Mouse (Mus musculus): ENCODE measurements around the gene Trnau1ap. TPM values are rescaled to one million over a fixed set of nuclear protein-coding genes. Genes with fewer than 3 reads are reported as not detected.
"Not testable (repeated sequence)": the region's sequence is repeated elsewhere in the genome, so short reads cannot be mapped to it uniquely, and the experiment has no call there.

Gene Trnau1ap
- polyA plus RNA-seq, 1 experiment from 2014 or later = 87.8 TPM

DNA sequence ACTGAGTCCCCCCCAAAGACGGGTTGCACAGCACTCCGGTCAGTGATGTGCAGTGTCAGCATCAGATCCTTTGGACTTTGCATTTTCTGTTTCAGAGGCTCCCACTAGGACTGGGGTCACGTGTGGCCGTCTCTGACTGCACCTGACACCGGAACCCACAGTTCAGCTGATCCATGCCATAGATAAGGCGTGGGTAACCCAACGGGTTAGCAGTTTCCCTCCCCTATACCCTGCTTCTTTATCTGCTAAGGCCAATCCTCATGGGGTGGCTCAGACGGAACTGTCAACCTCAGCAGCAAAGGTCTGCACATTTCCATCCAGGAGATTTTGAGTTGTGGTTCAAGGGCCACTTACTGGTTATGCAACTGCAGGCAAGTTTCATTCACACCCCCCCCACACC is 24.1 kb downstream of the Trnau1ap start:
- Histone ChIP-seq H3K4me1 (peaks cover 25% of the 10 kb centered on the region), H3K4me3 (no peak overlapping the region), H3K27me3 (ENCODE audit: low read depth, poor library complexity, severe bottlenecking) (no peaks in the 10 kb centered on the region), H3K9me3 (replicated peaks) (no peaks in the 10 kb centered on the region), H3K36me3 (peaks cover 11% of the 10 kb centered on the region), H3K27ac (replicated peaks) (no peak overlapping the region)
- 88% methylated on average over 8 of the region's 8 CpGs for WGBS
- DNase-seq (ENCODE audit: low spot score) = no peak

DNA sequence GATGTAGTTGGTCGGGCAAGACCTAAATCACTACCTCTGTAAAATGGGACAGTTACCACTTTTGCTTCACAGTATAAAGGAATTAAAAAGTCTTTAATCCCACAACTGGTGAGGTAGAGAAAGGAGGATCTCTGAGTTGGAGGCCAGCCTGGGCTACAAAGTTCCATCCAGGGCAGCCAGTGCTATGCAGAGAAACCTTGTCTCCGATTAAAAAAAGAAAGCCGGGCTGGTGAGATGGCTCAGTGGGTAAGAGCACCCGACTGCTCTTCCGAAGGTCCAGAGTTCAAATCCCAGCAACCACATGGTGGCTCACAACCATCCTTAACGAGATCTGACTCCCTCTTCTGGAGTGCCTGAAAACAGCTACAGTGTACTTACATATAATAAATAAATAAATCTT is 25.9 kb downstream of the Trnau1ap start:
- H3K4me3 ChIP-seq = peak overlapping the region; percentile 59
- 47% methylated on average over 6 of the region's 6 CpGs for WGBS
- not testable (repeated sequence) for DNase-seq (ENCODE audit: low spot score); H3K36me3 ChIP-seq; H3K9me3 ChIP-seq (replicated peaks); H3K27me3 ChIP-seq (ENCODE audit: low read depth, poor library complexity, severe bottlenecking); H3K27ac ChIP-seq (replicated peaks)
- H3K4me1 ChIP-seq = peaks cover 14% of the 10 kb centered on the region

DNA sequence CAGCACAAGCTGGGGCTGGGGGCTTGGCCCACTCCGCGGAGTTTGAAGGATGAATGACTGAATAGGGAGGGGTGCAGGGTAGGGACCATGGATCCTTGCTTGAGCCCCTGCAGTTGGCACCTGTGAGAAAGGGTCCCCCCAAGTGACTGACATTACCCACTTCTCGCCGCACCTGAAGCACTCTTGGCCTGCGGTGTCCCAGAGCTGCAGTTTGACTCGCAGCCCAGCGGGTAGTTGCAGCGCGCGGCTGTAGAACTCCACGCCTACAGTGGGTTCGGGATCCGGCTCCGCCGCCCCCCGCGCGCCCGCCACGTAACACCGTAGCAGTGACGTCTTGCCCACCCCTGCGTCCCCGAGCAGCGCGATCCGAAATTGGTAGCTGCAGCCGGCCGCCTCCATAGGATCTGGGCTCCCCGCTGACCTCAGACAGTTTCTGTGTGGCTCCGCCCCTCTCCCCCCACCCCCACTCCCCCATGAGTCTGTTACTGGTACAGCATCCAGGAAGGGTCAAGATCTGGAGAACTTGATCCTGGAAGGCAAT is 26.3 kb downstream of the Trnau1ap start, which contains the start of gene Rab42:
TSS of gene Rab42 (minus strand) at position 447 of the 541 bp plus-strand sequence.
- H3K9me3 ChIP-seq (replicated peaks) = no peaks in the 10 kb centered on the region
- H3K4me1 ChIP-seq = peaks cover 14% of the 10 kb centered on the region
- DNase-seq (ENCODE audit: low spot score) = peak; percentile 64
- peak within 1 kb of the TSS; percentile 70 for H3K27ac ChIP-seq (replicated peaks)
- 2% methylated on average over 31 of the region's 31 CpGs for WGBS
- H3K27me3 ChIP-seq (ENCODE audit: low read depth, poor library complexity, severe bottlenecking) = no peaks in the 10 kb centered on the region
- no peaks in the 10 kb centered on the region for H3K36me3 ChIP-seq
- H3K4me3 ChIP-seq = peak within 1 kb of the TSS; percentile 59

DNA sequence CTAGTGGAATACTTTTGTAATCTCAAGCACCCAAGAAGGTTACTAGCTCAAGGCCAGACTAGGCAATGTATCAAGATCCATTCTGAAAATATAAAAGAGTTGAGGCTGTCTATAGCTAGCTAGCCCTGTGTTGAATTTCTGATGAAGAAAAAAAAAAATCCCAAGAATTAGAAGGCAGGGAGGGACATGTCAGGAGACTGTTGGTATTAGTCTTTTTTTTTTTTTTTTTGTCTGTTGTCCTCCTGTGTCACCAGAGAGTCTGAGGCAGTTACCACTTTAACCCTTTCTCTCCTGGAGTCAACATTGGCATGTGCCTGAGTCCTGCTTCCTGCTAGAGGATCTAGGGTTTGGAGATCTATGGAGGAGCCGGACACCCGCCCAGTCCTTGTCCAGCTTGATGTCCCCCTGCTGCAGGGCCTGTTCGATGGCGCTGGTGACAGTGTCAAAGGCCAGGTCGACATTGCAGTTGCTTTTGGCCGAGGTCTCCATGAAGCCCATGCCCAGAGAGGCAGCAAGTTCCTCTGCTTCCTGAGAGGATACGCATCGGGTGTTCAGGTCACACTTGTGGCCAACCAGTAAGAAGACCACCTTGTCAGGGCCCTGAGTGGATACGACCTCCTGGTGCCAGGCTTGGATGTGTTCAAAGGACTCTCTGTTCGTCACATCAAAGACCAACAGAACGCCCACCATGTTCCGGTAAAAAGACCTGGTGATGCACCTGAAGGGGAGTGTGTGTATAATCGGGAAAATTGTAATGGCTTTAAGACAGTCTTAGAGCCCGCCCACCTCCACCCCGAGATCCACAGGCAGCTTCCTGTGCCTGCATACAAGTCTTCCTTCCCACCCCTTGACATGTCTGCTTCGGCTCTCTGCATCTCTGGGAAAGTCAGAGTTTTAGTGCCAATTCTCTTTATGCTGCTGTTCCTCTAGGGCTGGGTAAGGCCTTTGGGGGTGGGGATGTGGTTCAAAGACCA is 27.1 kb downstream of the Trnau1ap start:
- H3K36me3 ChIP-seq = no peaks in the 10 kb centered on the region
- H3K27me3 ChIP-seq (ENCODE audit: low read depth, poor library complexity, severe bottlenecking) = no peaks in the 10 kb centered on the region
- H3K4me3 ChIP-seq = peak overlapping the region; percentile 59
- H3K4me1 ChIP-seq = peaks cover 14% of the 10 kb centered on the region
- 76% methylated on average over 16 of the region's 16 CpGs for WGBS
- H3K27ac ChIP-seq (replicated peaks) = peak overlapping the region; percentile 70; the same call in 1 of the 2 replicates
- H3K9me3 ChIP-seq (replicated peaks) = no peaks in the 10 kb centered on the region
- DNase-seq (ENCODE audit: low spot score) = no peak

DNA sequence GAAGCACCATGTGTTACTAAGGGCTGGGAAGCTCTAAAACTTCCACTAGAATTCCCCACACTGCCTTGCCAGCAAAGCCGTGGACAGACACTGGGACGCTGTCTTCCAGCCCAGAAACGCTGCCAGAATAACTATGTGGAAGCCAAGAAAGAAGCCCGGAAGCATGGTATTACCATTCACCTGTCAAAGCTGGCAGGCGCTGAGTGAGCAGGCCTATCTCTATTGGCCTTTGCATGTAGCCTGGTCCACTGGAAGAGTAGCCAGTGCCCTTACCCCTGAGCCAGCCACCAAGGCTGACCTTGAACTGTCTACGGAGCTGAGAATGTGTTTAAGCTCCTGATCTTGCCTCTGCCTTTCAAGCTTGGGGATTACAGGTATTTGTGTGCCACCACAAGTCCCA is 27.9 kb downstream of the Trnau1ap start:
- Histone ChIP-seq H3K4me1 (peaks cover 14% of the 10 kb centered on the region), H3K9me3 (replicated peaks) (no peaks in the 10 kb centered on the region), H3K36me3 (no peaks in the 10 kb centered on the region), H3K27ac (replicated peaks) (no peak overlapping the region), H3K4me3 (no peak overlapping the region), H3K27me3 (ENCODE audit: low read depth, poor library complexity, severe bottlenecking) (no peaks in the 10 kb centered on the region)
- 90% methylated on average over 6 of the region's 6 CpGs for WGBS
- no peak for DNase-seq (ENCODE audit: low spot score)

DNA sequence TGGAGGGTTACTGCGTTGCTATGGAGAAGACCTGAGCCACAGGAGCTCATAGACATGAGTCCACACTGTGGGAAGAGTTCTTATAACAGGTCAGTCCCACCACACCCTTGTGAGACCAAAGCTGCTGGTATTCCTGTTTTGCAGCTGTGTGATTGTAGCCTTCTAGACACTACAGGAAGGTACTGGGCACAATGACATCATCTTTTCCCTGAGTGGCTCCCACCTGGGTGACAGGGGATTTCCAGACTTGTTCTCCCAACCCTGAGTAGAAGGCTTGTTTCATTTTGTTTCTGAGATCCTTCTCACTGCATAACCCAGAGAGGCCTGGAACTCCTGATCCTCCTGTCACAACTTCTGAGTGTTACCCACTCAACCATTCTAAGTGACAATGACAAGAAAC is 29.5 kb downstream of the Trnau1ap start:
- Histone ChIP-seq H3K4me3 (no peak overlapping the region), H3K27ac (replicated peaks) (no peak overlapping the region), H3K4me1 (peaks cover 14% of the 10 kb centered on the region), H3K36me3 (peaks cover under 1% of the 10 kb centered on the region; the same call in 1 of the 2 replicates), H3K9me3 (replicated peaks) (no peaks in the 10 kb centered on the region), H3K27me3 (ENCODE audit: low read depth, poor library complexity, severe bottlenecking) (no peaks in the 10 kb centered on the region)
- no peak for DNase-seq (ENCODE audit: low spot score)
- WGBS = 92% methylated on average over 1 of the region's 1 CpGs

DNA sequence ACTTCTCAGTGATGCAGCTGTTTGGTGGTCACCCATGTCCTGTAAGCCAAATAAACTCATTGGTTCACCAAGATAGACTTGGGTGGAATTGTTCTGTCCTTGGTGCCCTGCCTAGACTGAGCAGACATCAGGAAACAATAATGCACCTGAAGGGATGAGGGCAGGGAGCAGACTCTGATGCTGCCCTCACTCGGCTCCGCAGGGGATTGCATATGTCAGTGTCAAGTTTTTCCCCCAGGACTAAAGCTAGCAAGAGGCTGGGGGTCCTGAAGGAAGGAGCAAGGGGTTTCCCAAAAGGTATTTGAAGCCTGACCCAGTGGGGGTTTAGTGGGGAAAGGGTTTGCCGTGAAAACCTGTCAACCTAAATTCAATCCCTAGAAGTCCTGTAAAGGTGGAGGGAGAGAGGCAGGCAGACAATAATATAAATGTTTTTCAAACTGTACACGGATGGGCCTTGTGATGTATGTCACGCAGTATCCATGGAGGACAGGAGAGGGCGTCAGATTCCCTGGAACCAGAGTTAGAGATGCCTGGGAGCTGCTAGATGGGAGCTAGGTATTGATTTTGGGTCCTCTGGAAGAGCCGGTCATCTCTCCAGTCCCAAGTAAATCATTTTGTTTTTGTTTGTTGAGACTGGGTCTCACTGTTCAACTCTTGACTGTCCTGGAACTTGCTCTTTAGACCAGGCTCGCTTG is 33.5 kb downstream of the Trnau1ap start:
- 46% methylated on average over 8 of the region's 8 CpGs for WGBS
- Histone ChIP-seq H3K36me3 (peaks cover 40% of the 10 kb centered on the region), H3K27ac (replicated peaks) (no peak overlapping the region), H3K4me1 (no peaks in the 10 kb centered on the region), H3K9me3 (replicated peaks) (peaks cover 6% of the 10 kb centered on the region; the same call in 1 of the 2 replicates), H3K4me3 (no peak overlapping the region), H3K27me3 (ENCODE audit: low read depth, poor library complexity, severe bottlenecking) (no peaks in the 10 kb centered on the region)
- DNase-seq (ENCODE audit: low spot score) = no peak

DNA sequence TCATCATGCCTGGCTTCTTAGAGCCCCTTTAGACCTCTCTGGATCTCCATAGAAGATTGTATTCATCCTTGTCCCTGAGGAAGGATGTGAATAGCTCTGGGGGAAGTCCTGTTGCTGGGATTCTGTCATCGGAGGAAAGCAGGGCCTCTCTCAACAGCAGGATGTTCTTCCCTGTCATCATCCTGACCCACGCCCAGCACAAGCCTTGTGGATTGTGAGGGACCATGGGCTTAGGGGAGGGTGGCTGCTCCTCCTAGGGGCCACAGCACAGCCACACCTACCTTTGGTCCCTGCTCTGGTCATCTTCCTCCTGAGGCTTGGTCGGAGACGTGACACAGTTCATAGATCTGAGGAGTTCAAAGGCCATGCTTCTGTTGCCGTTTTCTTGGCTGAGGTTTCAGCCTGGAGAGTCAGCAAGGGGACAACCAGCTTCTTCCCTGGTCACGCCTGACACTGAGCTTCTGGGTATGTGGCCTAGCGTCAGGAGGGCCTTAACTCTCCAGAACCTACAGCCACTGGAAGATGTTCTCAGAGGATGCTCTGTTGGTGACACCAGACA is 35.6 kb downstream of the Trnau1ap start:
- Histone ChIP-seq H3K27me3 (ENCODE audit: low read depth, poor library complexity, severe bottlenecking) (no peaks in the 10 kb centered on the region), H3K36me3 (peaks cover 57% of the 10 kb centered on the region), H3K9me3 (replicated peaks) (peaks cover 7% of the 10 kb centered on the region; the same call in 1 of the 2 replicates), H3K4me1 (no peaks in the 10 kb centered on the region), H3K27ac (replicated peaks) (no peak overlapping the region), H3K4me3 (no peak overlapping the region)
- WGBS = 85% methylated on average over 7 of the region's 7 CpGs
- no peak for DNase-seq (ENCODE audit: low spot score)

DNA sequence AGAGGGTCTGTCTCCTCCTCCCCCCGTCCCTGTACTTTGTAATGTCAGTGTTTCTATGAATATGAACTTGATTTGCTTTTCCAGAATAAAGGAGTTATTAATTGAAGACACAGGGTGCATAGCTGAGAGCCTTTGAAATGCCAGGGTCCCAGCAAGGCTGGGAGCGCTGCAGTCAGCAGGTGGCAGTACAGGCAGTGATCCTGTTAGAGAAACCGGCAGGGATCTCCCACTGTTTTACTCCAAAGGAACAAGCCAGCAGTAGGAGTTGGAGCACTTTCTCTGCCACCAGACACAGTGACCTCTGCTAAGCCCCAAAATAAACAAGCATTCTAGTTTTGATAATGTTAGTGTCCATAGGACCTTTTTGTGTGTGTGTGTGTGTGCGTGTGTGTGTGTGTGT is 36.4 kb downstream of the Trnau1ap start:
- peaks cover 57% of the 10 kb centered on the region for H3K36me3 ChIP-seq
- no peak for DNase-seq (ENCODE audit: low spot score)
- 45% methylated on average over 4 of the region's 4 CpGs for WGBS

DNA sequence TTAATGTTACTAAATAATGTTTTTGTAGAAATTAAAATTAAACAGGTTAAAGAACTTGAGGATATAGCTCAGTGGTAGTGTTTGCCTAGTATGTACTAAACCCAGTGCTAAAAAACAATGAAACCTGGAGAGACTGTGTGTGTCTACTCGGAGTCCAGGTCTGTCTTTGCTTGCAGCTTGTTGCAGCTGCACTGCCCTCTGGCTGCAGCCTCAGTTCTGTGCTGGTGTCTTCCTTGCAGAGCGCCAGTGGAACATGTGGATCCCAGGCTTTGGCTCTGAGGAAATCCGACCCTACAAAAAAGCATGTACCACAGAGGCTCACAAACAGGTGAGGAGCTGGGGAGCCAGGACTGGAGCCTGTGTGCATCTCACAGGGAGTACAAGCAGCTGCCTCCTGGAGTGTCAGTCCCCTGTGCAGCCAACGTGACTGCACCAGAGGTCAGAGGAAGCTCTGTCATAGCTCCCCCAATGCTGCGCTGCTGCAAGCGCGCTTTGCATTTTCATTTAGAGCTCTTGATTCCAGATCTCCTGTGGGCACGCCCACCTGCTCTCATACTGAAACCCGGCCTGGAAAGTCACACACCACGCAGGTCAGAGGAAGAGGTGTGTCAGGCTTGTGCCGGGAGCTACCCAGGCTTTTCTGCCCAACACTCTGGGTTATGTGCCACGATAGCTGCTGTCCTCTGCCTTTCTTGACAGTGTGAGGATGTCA is 37.6 kb downstream of the Trnau1ap start:
- no peaks in the 10 kb centered on the region for H3K27me3 ChIP-seq (ENCODE audit: low read depth, poor library complexity, severe bottlenecking)
- peaks cover 7% of the 10 kb centered on the region; the same call in 1 of the 2 replicates for H3K9me3 ChIP-seq (replicated peaks)
- 87% methylated on average over 12 of the region's 12 CpGs for WGBS
- H3K36me3 ChIP-seq = peaks cover 68% of the 10 kb centered on the region
- H3K27ac ChIP-seq (replicated peaks) = no peak overlapping the region
- DNase-seq (ENCODE audit: low spot score) = no peak
- no peak overlapping the region for H3K4me3 ChIP-seq
- H3K4me1 ChIP-seq = no peaks in the 10 kb centered on the region

More for the DNA sequence above, 36.4 kb downstream of the Trnau1ap start:
- Histone ChIP-seq H3K27me3 (ENCODE audit: low read depth, poor library complexity, severe bottlenecking) (no peaks in the 10 kb centered on the region), H3K9me3 (replicated peaks) (peaks cover 7% of the 10 kb centered on the region; the same call in 1 of the 2 replicates), H3K27ac (replicated peaks) (no peak overlapping the region), H3K4me1 (no peaks in the 10 kb centered on the region), H3K4me3 (no peak overlapping the region)

DNA sequence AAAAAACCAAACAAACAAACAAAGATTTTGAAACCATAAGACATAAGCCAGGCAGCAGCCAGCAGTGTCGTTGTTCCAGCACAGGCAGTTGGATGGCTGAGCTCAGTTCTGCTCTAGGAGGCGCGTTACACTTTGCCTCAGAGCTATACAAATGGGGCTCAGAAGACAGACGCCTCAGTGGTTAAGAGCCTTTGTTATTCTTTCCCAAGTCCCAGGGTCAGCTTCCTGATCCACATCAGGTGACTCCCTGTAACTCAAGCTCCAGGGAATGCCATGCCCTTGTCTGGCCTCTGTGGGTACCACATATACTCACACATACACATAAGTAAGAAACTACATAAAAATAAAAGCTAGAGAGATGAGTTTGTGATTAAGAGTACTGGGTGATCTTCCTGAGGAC is 38.3 kb downstream of the Trnau1ap start:
- Histone ChIP-seq H3K36me3 (peaks cover 76% of the 10 kb centered on the region), H3K9me3 (replicated peaks) (peaks cover 7% of the 10 kb centered on the region; the same call in 1 of the 2 replicates), H3K27me3 (ENCODE audit: low read depth, poor library complexity, severe bottlenecking) (no peaks in the 10 kb centered on the region), H3K27ac (replicated peaks) (no peak overlapping the region), H3K4me3 (no peak overlapping the region), H3K4me1 (no peaks in the 10 kb centered on the region)
- WGBS = 94% methylated on average over 4 of the region's 4 CpGs
- no peak for DNase-seq (ENCODE audit: low spot score)

DNA sequence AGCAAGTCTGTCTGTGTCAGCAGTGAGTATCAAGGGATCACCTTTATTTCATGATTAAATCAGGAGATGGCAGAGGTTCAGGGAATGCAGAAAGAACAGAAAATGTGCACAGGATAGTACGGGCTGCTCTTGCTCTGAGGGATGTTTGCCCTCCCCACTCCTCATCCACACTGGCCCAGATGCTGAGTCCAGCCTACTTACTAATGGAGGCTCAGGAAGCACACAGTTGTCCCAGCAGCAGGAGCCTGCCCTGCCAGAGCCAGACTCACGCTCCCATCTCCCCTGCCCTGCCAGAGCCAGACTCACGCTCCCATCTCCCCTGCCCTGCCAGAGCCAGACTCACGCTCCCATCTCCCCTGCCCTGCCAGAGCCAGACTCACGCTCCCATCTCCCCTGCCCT is 40.5 kb downstream of the Trnau1ap start:
- not testable (repeated sequence) for DNase-seq (ENCODE audit: low spot score); H3K9me3 ChIP-seq (replicated peaks); H3K27me3 ChIP-seq (ENCODE audit: low read depth, poor library complexity, severe bottlenecking); H3K27ac ChIP-seq (replicated peaks); H3K4me3 ChIP-seq; H3K4me1 ChIP-seq
- peaks cover 85% of the 10 kb centered on the region for H3K36me3 ChIP-seq
- WGBS = 87% methylated on average over 4 of the region's 5 CpGs

All from midbrain, embryonic 10.5 days (tissue).